Mouse (Mus musculus) midbrain, embryonic 14.5 days (tissue): ENCODE results near the gene Rnf183. TPM values are rescaled to one million over a fixed set of nuclear protein-coding genes. Genes with fewer than 3 reads are reported as not detected.

Source experiments
- ATAC-seq: fragments of 200-750 bp; cut with Nextera tagmentation; 2 replicates; pipeline ENCODE4 v1.8.0; 2017; ENCODE audit warnings: moderate number of reproducible peaks, moderate library complexity; ENCODE audit not compliant: low FRiP score, low TSS enrichment
- DNase-seq: peaks from one replicate; pipeline ENCODE4 v3.0.0-alpha.2; 2015
- H3K27ac ChIP-seq: fragments of 300-500 bp; sonication (generic); replicated peaks from 2 replicates; pipeline ENCODE4 v1.5.1; 2014; ENCODE audit warnings: mild to moderate bottlenecking, low read depth, low read length, moderate library complexity
- H3K27me3 ChIP-seq: fragments of 300-500 bp; sonication (generic); 2 replicates; pipeline ENCODE4 v1.6.1; 2014; ENCODE audit warnings: low read length, control low read depth, mixed read lengths; ENCODE audit not compliant: control insufficient read depth, insufficient read depth
- H3K36me3 ChIP-seq: fragments of 300-500 bp; sonication (generic); 2 replicates; pipeline ENCODE4 v1.6.1; 2014; ENCODE audit warnings: low read length, control low read depth; ENCODE audit not compliant: control insufficient read depth, insufficient read depth
- H3K4me1 ChIP-seq: fragments of 300-500 bp; sonication (generic); 2 replicates; pipeline ENCODE4 v1.6.1; 2014; ENCODE audit warnings: mild to moderate bottlenecking, antibody characterized with exemption, low read length, control low read depth; ENCODE audit not compliant: control insufficient read depth, insufficient read depth
- H3K4me2 ChIP-seq: fragments of 300-500 bp; sonication (generic); 2 replicates; pipeline ENCODE4 v1.6.1; 2014; ENCODE audit warnings: mild to moderate bottlenecking, low read length, moderate library complexity
- H3K4me3 ChIP-seq: fragments of 300-500 bp; sonication (generic); replicated peaks from 2 replicates; pipeline ENCODE4 v1.5.1; 2014; ENCODE audit warnings: low read depth, low read length
- H3K9ac ChIP-seq: fragments of 300-500 bp; sonication (generic); replicated peaks from 2 replicates; pipeline ENCODE4 v1.6.1; 2014; ENCODE audit warnings: mild to moderate bottlenecking, low read length, moderate library complexity
- H3K9me3 ChIP-seq: fragments of 300-500 bp; sonication (generic); 2 replicates; pipeline ENCODE4 v1.6.1; 2016; ENCODE audit warnings: low read length, control low read depth, mixed read lengths; ENCODE audit not compliant: control insufficient read depth
- WGBS: fragments of 180-500 bp; shearing (Covaris S2); extraction: QIAGEN DNeasy Blood & Tissue Kit; methylation state at CpG from one replicate; pipeline ENCODE4 v1.1.7; 2014; 5-methylcytosine and 5-hydroxymethylcytosine counted together
- polyA plus RNA-seq: library from polyadenylated mRNA; unstranded; fragments of >200 nt; fragmentation: Nextera tagmentation; extraction: Ambion mirVana; gene quantifications from 2 replicates; pipeline ENCODE4 v1.2.1, GENCODE M21; 2014

Rnf183 gene
- polyA plus RNA-seq, 1 experiment from 2014 or later: not detected

DNA sequence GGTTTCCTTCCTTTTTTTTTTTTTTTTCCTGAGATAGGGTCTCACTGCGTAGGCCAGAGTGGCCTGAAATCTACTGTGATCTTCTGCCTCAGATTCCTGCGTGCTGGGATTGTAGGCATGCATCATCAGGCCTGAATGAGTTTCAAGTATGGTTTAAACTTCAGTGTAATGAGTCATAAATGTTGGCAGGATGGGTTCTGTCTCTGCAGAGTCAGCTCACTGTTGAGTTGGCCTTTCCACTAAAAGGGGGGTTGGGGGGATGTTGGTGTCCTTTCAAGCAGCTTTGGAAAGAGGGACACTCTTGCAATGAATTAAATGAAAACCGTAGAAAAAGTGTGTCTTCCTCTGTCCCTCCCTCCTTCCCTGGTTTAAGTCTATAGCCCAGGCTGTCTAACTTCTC is 36.1 kb downstream of the Rnf183 start:
- Histone ChIP-seq H3K4me1 (no peaks in the 10 kb centered on the region), H3K9me3 (no peaks in the 10 kb centered on the region), H3K4me3 (no peak overlapping the region), H3K27ac (no peak overlapping the region), H3K9ac (no peak overlapping the region), H3K4me2 (no peak overlapping the region), H3K27me3 (no peaks in the 10 kb centered on the region), H3K36me3 (peaks cover 78% of the 10 kb centered on the region)
- 98% methylated on average over 3 of the region's 3 CpGs for WGBS
- ATAC-seq: no peak
- DNase-seq: no peak

DNA sequence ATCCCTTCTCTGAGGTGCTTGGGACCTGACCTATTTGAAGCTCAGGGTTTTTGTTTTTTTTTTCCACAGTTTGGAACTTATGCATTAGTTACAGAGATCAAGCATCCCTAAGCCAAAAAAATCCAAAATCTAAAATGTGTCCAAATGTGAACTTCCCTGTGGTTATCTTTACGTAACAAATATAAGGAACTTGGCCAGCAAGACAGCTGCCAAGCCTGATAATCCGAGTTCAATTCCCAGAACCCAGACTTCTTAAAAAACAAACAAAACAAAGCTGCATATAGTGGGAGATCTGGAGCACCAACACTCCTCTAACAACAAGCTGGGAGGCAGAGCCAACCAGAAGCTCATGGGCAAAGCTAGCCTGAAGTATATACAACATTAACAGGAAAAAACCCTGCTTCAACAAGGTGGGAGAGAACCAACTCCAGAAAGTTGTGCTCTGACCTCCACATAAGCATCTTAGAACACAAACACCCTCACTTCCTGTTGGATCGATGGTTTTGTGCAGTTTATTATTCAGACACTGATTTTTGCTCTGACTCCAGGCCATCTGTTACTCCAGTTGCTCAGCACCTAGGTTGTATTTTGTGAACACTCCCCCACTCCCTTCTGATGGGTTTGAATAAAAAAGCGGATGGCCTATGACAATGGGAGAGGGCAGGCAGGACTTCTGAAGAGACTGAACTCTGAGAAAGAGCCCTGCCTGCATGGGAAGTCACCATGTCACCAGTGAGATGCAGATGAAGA is 37.3 kb downstream of the Rnf183 start:
- H3K27ac ChIP-seq: no peak overlapping the region
- no peaks in the 10 kb centered on the region for H3K9me3 ChIP-seq
- no peak overlapping the region for H3K4me2 ChIP-seq
- H3K4me3 ChIP-seq: no peak overlapping the region
- DNase-seq: no peak
- no peaks in the 10 kb centered on the region for H3K27me3 ChIP-seq
- no peaks in the 10 kb centered on the region for H3K4me1 ChIP-seq
- 87% methylated on average over 4 of the region's 4 CpGs for WGBS
- H3K36me3 ChIP-seq: peaks cover 82% of the 10 kb centered on the region
- no peak overlapping the region for H3K9ac ChIP-seq
- ATAC-seq: no peak

DNA sequence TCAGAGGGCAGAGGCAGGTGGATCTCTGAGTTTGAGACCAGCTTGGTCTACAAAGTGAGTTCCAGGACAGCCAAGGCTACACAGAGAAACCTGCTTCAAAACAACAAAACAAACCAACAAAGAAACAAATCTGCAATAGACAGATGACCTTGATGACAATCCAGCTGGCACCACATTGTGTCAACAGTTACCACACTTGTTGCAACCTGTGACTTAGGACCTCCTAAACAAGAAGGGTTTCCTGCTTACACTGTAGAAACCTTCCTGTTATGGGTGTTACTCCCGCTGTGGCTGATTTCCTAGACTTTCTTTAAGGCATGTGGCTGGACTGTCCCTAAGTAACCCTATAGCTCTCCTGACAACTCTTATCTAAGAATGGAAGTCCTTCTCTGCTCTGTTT is 39.2 kb downstream of the Rnf183 start:
- no peaks in the 10 kb centered on the region for H3K4me1 ChIP-seq
- H3K27ac ChIP-seq: no peak overlapping the region
- ATAC-seq (no peak), DNase-seq (no peak)
- WGBS: 90% methylated on average over 1 of the region's 1 CpGs
- no peak overlapping the region for H3K4me3 ChIP-seq
- H3K36me3 ChIP-seq: peaks cover 79% of the 10 kb centered on the region
- H3K4me2 ChIP-seq: no peak overlapping the region
- no peaks in the 10 kb centered on the region for H3K27me3 ChIP-seq
- no peaks in the 10 kb centered on the region for H3K9me3 ChIP-seq
- no peak overlapping the region for H3K9ac ChIP-seq

DNA sequence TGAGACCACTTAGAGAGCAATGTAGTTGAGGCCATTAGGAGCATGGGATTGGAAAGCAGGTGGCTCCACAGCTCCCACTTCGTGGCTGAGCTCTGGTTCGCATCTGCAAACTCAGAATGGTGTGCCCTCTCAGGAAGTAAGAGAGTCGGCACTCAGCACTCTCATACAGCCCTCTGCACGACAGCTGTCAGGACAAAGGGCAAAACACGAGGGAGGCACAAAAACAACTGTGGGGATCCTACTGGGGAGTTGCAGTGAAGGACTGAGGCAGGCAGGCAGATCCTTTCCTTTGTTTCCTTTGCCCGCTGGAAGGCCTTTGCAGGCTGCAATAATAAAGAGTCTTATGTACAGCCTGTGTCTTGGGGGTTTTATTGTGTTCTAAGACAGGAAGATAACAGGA is 41.6 kb downstream of the Rnf183 start:
- Histone ChIP-seq H3K4me3 (no peak overlapping the region), H3K36me3 (peaks cover 78% of the 10 kb centered on the region), H3K9me3 (no peaks in the 10 kb centered on the region), H3K9ac (no peak overlapping the region), H3K4me2 (no peak overlapping the region), H3K4me1 (no peaks in the 10 kb centered on the region), H3K27me3 (no peaks in the 10 kb centered on the region), H3K27ac (no peak overlapping the region)
- DNase-seq (peak; percentile 15), ATAC-seq (no peak)
- WGBS: 18% methylated on average over 6 of the region's 6 CpGs

DNA sequence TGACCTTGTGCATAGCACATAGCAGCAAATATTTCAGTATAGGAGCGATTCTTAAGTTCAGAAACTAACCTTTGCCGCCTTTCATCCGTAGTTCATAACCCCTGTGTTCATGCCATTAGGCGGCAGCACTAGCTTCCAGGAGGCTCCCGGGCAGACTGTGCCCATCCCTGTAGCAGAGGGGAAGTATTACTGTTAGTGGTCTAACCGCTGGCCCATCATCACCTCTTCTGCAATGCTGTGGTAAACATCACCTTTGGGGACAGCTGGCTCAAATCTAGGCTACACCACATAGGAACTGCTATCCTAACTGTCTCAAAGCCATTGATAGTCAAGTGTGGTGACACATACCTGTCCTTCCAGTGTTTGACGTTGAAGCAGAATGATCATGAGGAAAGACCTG is 43.2 kb downstream of the Rnf183 start:
- no peak overlapping the region for H3K4me2 ChIP-seq
- 90% methylated on average over 7 of the region's 7 CpGs for WGBS
- no peaks in the 10 kb centered on the region for H3K27me3 ChIP-seq
- H3K9ac ChIP-seq: no peak overlapping the region
- DNase-seq (no peak), ATAC-seq (no peak)
- no peaks in the 10 kb centered on the region for H3K4me1 ChIP-seq
- H3K27ac ChIP-seq: no peak overlapping the region
- H3K4me3 ChIP-seq: no peak overlapping the region
- H3K9me3 ChIP-seq: no peaks in the 10 kb centered on the region
- peaks cover 77% of the 10 kb centered on the region for H3K36me3 ChIP-seq

DNA sequence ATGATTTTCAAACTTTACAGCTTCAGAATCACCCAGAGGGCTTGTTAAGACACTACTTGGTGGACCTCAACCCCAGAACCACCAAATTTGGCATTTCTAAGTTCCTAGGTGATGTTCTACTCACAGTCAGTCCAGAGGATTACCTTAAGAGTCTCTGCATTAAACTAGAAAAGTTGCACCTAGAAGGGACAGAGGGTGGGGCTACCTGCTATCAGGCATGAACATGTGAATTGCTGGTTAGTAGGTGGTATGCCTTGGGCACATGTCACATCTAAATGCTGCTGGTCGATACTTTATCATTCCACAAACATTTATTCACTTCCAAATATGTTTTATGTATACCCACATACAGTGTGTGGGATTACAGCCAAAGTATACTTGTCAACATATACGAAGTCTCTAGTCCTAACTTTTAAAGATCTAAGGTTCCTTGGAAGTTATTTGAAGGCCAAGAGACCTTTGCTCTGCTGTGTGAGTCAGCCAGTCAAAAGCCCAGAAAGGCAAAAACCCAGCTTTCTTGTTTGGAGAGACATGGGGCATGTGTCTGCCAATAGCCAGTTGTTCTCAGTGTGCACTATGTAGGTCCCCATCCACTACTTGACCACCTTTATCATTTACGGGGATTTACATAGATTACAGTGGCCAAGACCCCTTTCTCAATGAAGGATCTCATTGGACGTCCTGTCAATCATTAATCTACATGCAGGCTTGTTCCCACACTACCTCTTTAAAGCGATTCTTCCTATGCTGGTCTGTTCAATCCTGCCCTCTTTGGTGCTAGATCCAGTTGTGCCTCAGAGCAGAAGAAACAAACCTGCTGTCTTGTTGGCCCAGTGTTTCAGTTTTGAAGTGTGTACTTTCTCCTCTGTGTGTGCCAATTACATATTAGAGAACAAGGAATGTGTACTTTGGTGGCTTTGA is 45.2 kb downstream of the Rnf183 start:
- Histone ChIP-seq H3K9ac (no peak overlapping the region), H3K27ac (no peak overlapping the region), H3K4me1 (no peaks in the 10 kb centered on the region), H3K9me3 (no peaks in the 10 kb centered on the region), H3K27me3 (no peaks in the 10 kb centered on the region), H3K36me3 (peaks cover 63% of the 10 kb centered on the region), H3K4me2 (no peak overlapping the region), H3K4me3 (no peak overlapping the region)
- 91% methylated on average over 5 of the region's 5 CpGs for WGBS
- no peak for DNase-seq
- no peak for ATAC-seq

DNA sequence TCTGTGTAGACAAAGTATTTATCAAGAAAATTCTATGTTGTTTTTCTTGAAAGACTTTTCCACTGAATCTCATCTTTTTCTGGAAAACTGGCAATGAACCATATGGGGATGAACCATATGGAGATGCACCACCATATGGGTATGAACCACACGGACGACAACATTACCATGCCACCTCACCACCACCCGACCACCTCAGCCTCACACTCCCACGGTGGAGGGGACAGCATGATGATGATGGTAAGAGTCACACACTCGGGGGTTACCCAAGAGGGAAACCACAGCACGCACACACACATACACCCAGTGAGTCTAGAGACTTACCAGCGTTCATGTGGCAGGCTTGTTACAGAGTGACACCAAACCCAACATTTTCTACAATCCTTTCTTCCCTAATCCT is 49.6 kb downstream of the Rnf183 start:
- H3K4me3 ChIP-seq: no peak overlapping the region
- no peaks in the 10 kb centered on the region for H3K9me3 ChIP-seq
- H3K27me3 ChIP-seq: no peaks in the 10 kb centered on the region
- DNase-seq (no peak), ATAC-seq (no peak)
- no peak overlapping the region for H3K4me2 ChIP-seq
- WGBS: 94% methylated on average over 7 of the region's 7 CpGs
- peaks cover 40% of the 10 kb centered on the region for H3K36me3 ChIP-seq
- no peaks in the 10 kb centered on the region for H3K4me1 ChIP-seq
- no peak overlapping the region for H3K9ac ChIP-seq
- no peak overlapping the region for H3K27ac ChIP-seq

DNA sequence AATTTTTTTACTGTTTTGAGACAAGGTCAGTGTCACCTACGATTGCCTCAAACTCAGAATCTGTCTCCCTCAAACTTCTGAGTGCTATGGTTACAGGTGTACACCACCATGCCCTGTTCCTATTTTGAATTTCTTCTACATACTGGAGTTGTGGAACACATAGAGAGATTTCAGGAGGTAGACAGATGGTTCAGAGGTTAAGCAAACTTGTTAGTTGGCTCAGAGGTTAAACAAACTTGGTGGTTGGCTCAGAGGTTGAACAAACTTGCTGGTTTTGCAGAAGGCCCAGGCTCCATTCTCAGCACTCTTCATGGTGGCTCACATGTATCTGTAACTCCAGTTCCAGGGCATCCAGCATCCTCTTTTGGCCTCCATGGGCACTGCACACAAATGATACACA is 50.9 kb downstream of the Rnf183 start:
- no peaks in the 10 kb centered on the region for H3K27me3 ChIP-seq
- H3K27ac ChIP-seq: no peak overlapping the region
- H3K36me3 ChIP-seq: peaks cover 27% of the 10 kb centered on the region
- 93% methylated on average over 1 of the region's 1 CpGs for WGBS
- no peak for ATAC-seq
- no peak for DNase-seq
- no peak overlapping the region for H3K9ac ChIP-seq
- H3K4me1 ChIP-seq: no peaks in the 10 kb centered on the region
- no peak overlapping the region for H3K4me2 ChIP-seq
- no peaks in the 10 kb centered on the region for H3K9me3 ChIP-seq
- H3K4me3 ChIP-seq: no peak overlapping the region
